Mouse (Mus musculus) testis, adult 2 months (tissue): Measurements from ENCODE around the gene Samd15.

ENCODE experiments used
- CTCF ChIP-seq: fragments of 200-500 bp; IDR thresholded peaks from 2 replicates; pipeline ENCODE4 v1.5.1; 2012; ENCODE audit warnings: low read depth, mild to moderate bottlenecking, inconsistent platforms, low read length, moderate library complexity; ENCODE audit not compliant: control insufficient read depth, insufficient read depth, insufficient replicate concordance
- POLR2A ChIP-seq: fragments of 200-500 bp; IDR thresholded peaks from 2 replicates; pipeline ENCODE4 v1.6.1; 2012; ENCODE audit warnings: low read depth, mild to moderate bottlenecking, inconsistent platforms, low read length, moderate library complexity; ENCODE audit not compliant: control insufficient read depth

DNA sequence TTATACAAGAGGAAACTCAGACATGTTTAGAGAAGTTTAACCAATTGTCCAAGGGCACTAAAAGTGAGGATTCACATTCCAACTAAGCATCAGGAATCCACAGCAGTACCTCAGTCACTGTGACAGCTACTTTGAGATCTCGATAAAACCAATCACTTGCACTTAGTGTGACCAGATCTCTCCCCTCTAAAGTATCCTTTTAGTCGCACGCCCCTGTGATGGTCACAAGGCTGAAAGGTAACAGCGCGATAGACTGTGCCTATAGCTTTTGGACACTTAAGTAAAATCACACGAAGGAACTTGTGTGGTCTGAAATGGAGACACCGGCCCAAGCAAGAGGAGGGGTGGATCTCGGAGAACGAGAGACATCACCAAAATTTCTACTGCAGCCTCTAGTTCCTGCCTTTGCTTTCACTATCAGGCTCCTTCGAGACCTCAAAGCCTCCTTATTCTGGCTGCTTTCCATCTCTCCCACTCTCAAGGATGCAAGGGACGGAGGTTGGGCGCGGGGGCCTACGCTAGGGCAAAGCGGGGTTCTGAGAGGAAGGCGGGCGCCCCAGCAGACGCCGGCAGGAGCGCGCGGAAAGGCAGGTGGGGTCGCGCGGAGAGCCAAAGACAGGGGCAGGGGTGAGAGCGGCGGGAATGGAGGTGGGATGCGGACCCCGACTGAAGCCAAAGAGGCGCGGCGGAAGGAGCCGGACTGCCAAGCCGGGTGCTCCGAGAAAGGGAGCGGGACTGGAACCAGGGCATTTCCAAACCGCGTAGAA, at the start of gene Samd15:
- no peak for TF ChIP-seq CTCF
- TF ChIP-seq POLR2A, result no peak
